Mouse (Mus musculus) myocyte (in vitro differentiated cells): ENCODE measurements around the gene Slc12a8. TPM values are rescaled to one million over a fixed set of nuclear protein-coding genes. Genes with fewer than 3 reads are reported as not detected.

Experiments used
- H3K27me3 ChIP-seq: one replicate; pipeline ENCODE4 v1.6.1; 2011; ENCODE audit not compliant: control insufficient read depth, insufficient read depth, insufficient read length
- H3K36me3 ChIP-seq: one replicate; pipeline ENCODE4 v1.6.1; 2011; ENCODE audit not compliant: control insufficient read depth, insufficient read depth
- H3K4me2 ChIP-seq: one replicate; pipeline ENCODE4 v1.6.1; 2011; ENCODE audit warnings: low read depth, control low read depth
- H3K4me3 ChIP-seq: one replicate; pipeline ENCODE4 v1.5.1; 2011; ENCODE audit warnings: mild to moderate bottlenecking, control low read depth, moderate library complexity
- H3K79me2 ChIP-seq: one replicate; pipeline ENCODE4 v1.6.1; 2011; ENCODE audit not compliant: control insufficient read depth, insufficient read depth
- H3ac ChIP-seq: one replicate; pipeline ENCODE4 v1.6.1; 2011; ENCODE audit not compliant: control insufficient read depth, insufficient read length
- CEBPB ChIP-seq: IDR thresholded peaks from 2 replicates; pipeline ENCODE4 v1.6.1; 2011; ENCODE audit warnings: mild to moderate bottlenecking, moderate library complexity; ENCODE audit not compliant: poor library complexity, insufficient read depth, severe bottlenecking
- E2F4 ChIP-seq: IDR thresholded peaks from one replicate; pipeline ENCODE4 v1.6.1; 2011; ENCODE audit warnings: mild to moderate bottlenecking, control low read depth, moderate library complexity; ENCODE audit not compliant: insufficient read depth
- MAX ChIP-seq: IDR thresholded peaks from one replicate; pipeline ENCODE4 v1.6.1; 2011; ENCODE audit warnings: low read depth, mild to moderate bottlenecking, control low read depth
- MYOD1 ChIP-seq, 3 experiments: IDR thresholded peaks; one replicate each; pipeline ENCODE4 v1.6.1; 2011; ENCODE audit warnings: control low read depth in 2 of 3, low read depth in 2 of 3, mild to moderate bottlenecking in 2 of 3, moderate library complexity in 1 of 3; ENCODE audit not compliant: insufficient read length in 2 of 3, control insufficient read depth in 1 of 3
- MYOG ChIP-seq, 3 experiments: IDR thresholded peaks; one replicate each; pipeline ENCODE4 v1.6.1; 2011; ENCODE audit warnings: control low read depth in 2 of 3, low read depth in 2 of 3, mild to moderate bottlenecking in 2 of 3; ENCODE audit not compliant: insufficient read length in 2 of 3, control insufficient read depth in 1 of 3, insufficient read depth in 1 of 3
- POLR2A ChIP-seq: IDR thresholded peaks from one replicate; pipeline ENCODE4 v1.6.1; 2011; ENCODE audit warnings: low read depth, mild to moderate bottlenecking, control low read depth, moderate library complexity; ENCODE audit not compliant: insufficient read length
- POLR2AphosphoS2 ChIP-seq: IDR thresholded peaks from one replicate; pipeline ENCODE4 v1.6.1; 2011; ENCODE audit warnings: low read depth, control low read depth; ENCODE audit not compliant: insufficient read length
- REST ChIP-seq: IDR thresholded peaks from one replicate; pipeline ENCODE4 v1.6.1; 2011; ENCODE audit warnings: mild to moderate bottlenecking, control low read depth, moderate library complexity; ENCODE audit not compliant: insufficient read depth, insufficient read length
- SRF ChIP-seq: IDR thresholded peaks from one replicate; pipeline ENCODE4 v1.6.1; 2011; ENCODE audit warnings: low read depth; ENCODE audit not compliant: control insufficient read depth, insufficient read length
- TCF12 ChIP-seq: IDR thresholded peaks from one replicate; pipeline ENCODE4 v1.6.1; 2011; ENCODE audit warnings: mild to moderate bottlenecking, control low read depth; ENCODE audit not compliant: poor library complexity, insufficient read depth, severe bottlenecking
- TCF3 ChIP-seq: IDR thresholded peaks from one replicate; pipeline ENCODE4 v1.6.1; 2011; ENCODE audit warnings: low read depth, control low read depth; ENCODE audit not compliant: insufficient read length
- USF1 ChIP-seq: IDR thresholded peaks from one replicate; pipeline ENCODE4 v1.6.1; 2011; ENCODE audit warnings: low read depth, mild to moderate bottlenecking, control low read depth, moderate library complexity
- polyA plus RNA-seq: library from polyadenylated mRNA; unstranded; fragments of >200 nt; fragmentation: generic; extraction: Trizol; gene quantifications from one replicate; pipeline ENCODE4 v1.2.1, GENCODE M21; 2012; ENCODE audit warnings: missing spikeins

The Slc12a8 gene
- polyA plus RNA-seq, 1 experiment = 0.42 TPM

DNA sequence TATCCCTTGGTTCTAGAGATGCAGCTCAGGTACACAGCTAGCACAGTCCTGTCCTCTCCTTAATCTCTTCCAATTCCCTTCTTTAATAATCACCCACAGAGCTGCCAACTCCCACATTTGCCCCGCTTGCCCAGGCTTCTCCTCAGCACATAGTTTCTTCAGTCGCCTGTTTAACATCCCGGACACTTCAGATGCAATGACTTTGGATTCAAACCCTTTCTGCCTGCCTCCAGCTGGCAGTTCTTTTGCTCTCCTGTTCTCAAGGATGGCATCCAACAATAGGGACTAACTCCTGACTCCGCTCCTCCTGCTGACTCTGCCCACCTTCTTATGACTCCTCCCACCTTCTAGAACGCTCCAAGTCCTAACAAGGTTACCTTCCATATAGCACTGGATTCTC lies 75.2 kb downstream of the Slc12a8 start:
- Histone ChIP-seq H3K4me3 (no peak overlapping the region), H3K79me2 (no peaks in the 10 kb centered on the region), H3K27me3 (no peaks in the 10 kb centered on the region), H3K36me3 (no peaks in the 10 kb centered on the region), H3K4me2 (no peak overlapping the region), H3ac (no peak overlapping the region)
- no peak for TF ChIP-seq TCF12
- no peak for TF ChIP-seq MAX
- TF ChIP-seq USF1 = no peak

DNA sequence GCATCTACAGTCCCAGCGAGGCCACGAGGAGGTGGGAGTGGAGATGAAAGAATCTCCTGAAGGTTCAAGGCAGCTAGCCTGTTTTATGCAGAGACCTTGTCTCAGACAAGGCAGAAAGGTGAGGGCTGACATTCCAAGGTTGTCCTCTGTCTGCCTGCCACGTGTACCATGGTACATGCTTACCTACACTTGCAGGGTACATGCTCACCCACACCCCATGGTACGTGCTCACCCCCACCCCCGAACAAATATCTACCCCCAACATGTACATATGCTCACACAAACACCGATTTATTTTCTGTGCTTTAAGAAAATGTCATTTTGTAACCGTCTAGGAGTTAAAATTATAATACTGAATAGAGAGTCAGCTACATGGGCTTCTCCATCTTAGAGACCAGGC lies 76.3 kb downstream of the Slc12a8 start:
- no peak overlapping the region for H3ac ChIP-seq
- H3K27me3 ChIP-seq = no peaks in the 10 kb centered on the region
- peak overlapping the region; percentile 56 for H3K4me2 ChIP-seq
- no peak overlapping the region for H3K4me3 ChIP-seq
- TF ChIP-seq TCF12 (no peak), MAX (no peak), E2F4 (no peak), TCF3 (no peak)
- no peaks in the 10 kb centered on the region for H3K36me3 ChIP-seq
- no peaks in the 10 kb centered on the region for H3K79me2 ChIP-seq

DNA sequence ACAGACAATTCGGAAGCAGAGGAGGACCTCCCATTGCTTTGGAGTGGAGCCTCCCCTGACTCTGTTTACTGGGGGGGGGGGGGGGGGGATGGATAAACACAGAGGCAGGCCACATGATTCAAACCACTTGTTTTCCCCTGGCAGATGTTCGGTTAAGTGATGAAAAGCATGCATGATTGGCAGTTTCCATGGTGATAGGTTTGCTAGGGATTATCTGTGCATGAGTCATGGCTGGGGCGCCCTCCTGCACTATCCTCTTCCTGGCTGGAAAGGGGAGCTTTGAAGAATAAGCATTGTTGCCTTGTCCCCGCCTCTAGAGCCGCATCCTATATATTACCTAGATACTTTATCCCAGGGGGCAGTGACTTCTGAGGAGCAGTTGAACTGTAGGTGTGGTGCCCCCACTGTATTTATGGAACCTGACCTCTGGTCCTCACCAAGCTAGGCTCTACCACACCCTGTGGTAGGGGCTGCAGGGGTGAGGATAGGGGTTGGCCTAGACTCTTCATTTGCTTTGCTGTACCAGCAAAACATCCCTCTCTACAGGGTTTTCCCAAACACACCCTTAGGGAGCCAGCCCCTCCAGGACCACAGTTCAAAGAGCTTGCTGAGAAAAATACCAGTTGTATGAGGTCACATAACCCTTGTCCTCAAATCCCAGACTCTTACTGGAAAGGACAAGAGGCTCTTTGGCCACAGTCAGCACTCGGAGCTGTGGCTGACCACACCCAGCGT lies 77.1 kb downstream of the Slc12a8 start:
- Histone ChIP-seq H3ac (no peak overlapping the region), H3K27me3 (no peaks in the 10 kb centered on the region), H3K79me2 (no peaks in the 10 kb centered on the region), H3K4me2 (peak overlapping the region; percentile 83), H3K36me3 (no peaks in the 10 kb centered on the region), H3K4me3 (no peak overlapping the region)
- TF ChIP-seq E2F4 (no peak), MYOG (IDR thresholded peaks at IDR 0.05; ENCODE audit: control insufficient read depth in 1 of 3, insufficient read depth in 1 of 3, insufficient read length in 2 of 3, low read depth in 2 of 3) (peak in 1 of 3 experiments; percentile 8), USF1 (peak; percentile 52), MYOD1 (IDR thresholded peaks at IDR 0.05; ENCODE audit: control insufficient read depth in 1 of 3, insufficient read length in 2 of 3, low read depth in 2 of 3) (peak in 2 of 3 experiments; percentile 51 to 64)

DNA sequence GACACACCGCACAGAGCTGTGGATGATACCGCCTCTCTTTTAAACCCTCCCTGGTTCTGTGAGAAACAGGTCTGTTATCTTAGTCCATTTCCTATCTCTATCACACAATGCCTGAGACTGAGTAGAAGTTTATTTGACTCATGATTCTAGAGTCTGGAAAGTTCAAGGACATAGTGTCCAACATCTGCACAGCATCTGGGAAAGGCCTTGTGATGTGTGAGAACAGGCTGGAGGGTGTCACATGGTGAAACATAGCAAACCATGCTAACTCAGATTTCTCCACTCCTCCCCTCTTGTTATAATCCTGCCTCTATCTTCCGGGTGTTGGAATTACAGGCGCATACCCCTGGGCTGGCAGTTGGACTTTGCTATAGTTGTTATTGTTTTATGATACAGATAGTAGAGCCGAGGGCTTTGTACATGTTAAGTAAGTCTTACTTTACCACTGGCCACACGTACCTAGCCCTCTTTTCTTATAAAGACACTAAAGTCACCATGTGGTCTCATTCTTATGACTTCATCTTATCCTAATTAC lies 78.2 kb downstream of the Slc12a8 start:
- H3K4me3 ChIP-seq = no peak overlapping the region
- no peaks in the 10 kb centered on the region for H3K36me3 ChIP-seq
- H3K79me2 ChIP-seq = no peaks in the 10 kb centered on the region
- TF ChIP-seq TCF12 (no peak), SRF (no peak), MYOD1 (IDR thresholded peaks at IDR 0.05; ENCODE audit: control insufficient read depth in 1 of 3, insufficient read length in 2 of 3, low read depth in 2 of 3) (no peak), MYOG (IDR thresholded peaks at IDR 0.05; ENCODE audit: control insufficient read depth in 1 of 3, insufficient read depth in 1 of 3, insufficient read length in 2 of 3, low read depth in 2 of 3) (no peak), POLR2A (no peak), POLR2AphosphoS2 (no peak), MAX (no peak)
- H3K4me2 ChIP-seq = no peak overlapping the region
- no peaks in the 10 kb centered on the region for H3K27me3 ChIP-seq
- no peak overlapping the region for H3ac ChIP-seq

DNA sequence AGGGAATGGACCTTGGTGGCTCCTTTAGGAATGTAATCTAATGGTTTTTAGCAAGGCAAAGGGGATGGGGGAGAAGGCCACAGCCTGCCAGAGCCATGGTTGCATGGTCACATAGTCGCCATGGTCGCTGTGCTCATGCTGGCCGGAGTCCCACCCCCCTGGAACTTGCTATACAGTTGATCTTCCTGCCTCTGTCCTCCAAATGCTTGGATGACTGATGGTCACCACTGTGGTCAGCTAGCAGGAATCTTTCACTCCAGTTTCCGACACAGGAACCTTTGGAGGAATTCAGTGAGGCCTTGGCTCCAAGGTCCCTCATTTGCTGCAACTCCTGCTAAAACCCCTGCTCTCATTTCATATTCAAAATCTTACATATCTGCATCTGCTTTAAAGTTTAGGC lies 79.1 kb downstream of the Slc12a8 start:
- Histone ChIP-seq H3K27me3 (no peaks in the 10 kb centered on the region), H3K79me2 (no peaks in the 10 kb centered on the region), H3K4me3 (no peak overlapping the region), H3ac (no peak overlapping the region), H3K36me3 (no peaks in the 10 kb centered on the region), H3K4me2 (no peak overlapping the region)
- TF ChIP-seq MYOG (IDR thresholded peaks at IDR 0.05; ENCODE audit: control insufficient read depth in 1 of 3, insufficient read depth in 1 of 3, insufficient read length in 2 of 3, low read depth in 2 of 3) (no peak), TCF3 (no peak), CEBPB (no peak), REST (no peak), MYOD1 (IDR thresholded peaks at IDR 0.05; ENCODE audit: control insufficient read depth in 1 of 3, insufficient read length in 2 of 3, low read depth in 2 of 3) (no peak), SRF (peak; percentile 38), E2F4 (no peak)
